Mouse (Mus musculus) E14TG2a.4 (cell line): ENCODE results near the gene Gpx5.

Experiments used
- CTCF ChIP-seq: conservative IDR thresholded peaks from 2 replicates; pipeline ENCODE4 v1.5.1; 2014; ENCODE audit warnings: low read length
- POU5F1 ChIP-seq: IDR thresholded peaks from 2 replicates; pipeline ENCODE4 v1.6.1; 2014; ENCODE audit warnings: low read length, borderline replicate concordance

DNA sequence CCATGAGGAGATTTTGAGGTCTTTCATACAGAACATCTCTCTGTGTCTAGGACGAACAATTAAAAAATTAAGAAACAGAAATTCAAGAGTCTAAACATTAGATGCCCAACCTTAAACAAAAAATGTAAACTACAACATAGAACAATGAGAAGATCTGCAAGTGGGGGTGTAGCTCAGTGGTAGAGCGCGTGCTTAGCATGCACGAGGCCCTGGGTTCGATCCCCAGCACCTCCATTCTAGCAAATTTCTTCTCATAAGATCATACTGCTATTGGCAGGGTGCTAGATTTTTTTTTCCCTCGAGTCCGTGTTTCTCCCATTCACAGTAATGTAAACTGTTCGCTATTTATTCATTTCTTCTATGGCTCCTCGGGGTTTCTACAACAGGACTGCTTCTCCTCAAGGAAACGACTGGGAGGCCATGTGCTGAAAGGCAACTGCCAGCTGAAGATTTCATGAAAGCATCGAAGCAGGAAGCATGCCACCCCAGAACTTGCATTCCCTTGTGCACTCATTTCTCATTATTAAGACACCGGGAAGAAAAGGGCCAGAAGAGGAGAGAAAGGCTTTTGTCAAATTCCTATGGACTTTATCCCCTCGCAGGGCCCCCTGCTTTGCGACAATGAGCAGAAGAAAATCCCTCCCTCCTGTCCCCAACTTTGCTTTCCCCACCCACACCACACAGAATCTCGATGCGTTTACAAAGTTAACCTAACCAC lies 50.0 kb downstream of the Gpx5 start:
- TF ChIP-seq CTCF (no peak), POU5F1 (no peak)
